Mouse (Mus musculus) cerebellum, postnatal 14 days (tissue): ENCODE data around the gene Cep350.

ENCODE experiments used
- DNase-seq, 2 experiments: peaks; one replicate each; pipeline ENCODE4 v3.0.0; 2021; ENCODE audit warnings: mixed read lengths in 2 of 2

The Cep350 gene

GRCm38 (mm10) chr1:155805607-155806006, 167.4 kb downstream of the Cep350 start:
- no peak for DNase-seq

- peak; percentile 79 to 90 for DNase-seq
Observed at GRCm38 (mm10) chr1:155801014-155801991, 171.8 kb downstream of the Cep350 start.

GRCm38 (mm10) chr1:155798000-155798399, 175.1 kb downstream of the Cep350 start:
- DNase-seq, result no peak

GRCm38 (mm10) chr1:155797425-155797824, 175.6 kb downstream of the Cep350 start:
- no peak for DNase-seq

- DNase-seq, result no peak
Observed at GRCm38 (mm10) chr1:155796757-155797405, 176.2 kb downstream of the Cep350 start.

- no peak for DNase-seq
Observed at GRCm38 (mm10) chr1:155795791-155796233, 177.2 kb downstream of the Cep350 start.
